Comparison of ENCODE assay signal across 26 mouse cellular contexts in the genomic region with DNA sequence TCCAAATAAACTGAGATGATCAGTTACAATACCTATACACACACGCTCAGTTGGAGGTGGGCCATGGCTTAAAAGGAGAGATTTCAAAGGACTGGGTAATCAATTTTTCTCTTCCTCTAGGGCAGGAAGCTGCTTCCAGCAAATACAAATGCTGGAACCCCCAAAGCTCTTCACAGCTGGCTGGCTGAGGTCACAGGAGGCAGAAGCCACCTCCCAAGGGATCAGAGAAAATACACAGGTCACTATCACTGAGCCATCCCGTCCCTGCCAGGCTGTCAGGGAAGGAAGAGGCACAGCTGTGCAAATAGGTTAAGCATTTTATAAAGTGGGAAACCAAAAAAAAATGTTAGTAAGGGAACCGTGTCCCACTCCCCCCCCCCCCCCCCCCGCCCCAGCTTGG.
DNase-seq lines count a peak whose midpoint lies in the region; ATAC-seq and TF ChIP-seq lines count a peak whose summit lies in the region.
"Had no signal": no experiment of that assay in that cellular context is flagged by ENCODE, and none has a peak within 500 bp of the region (broad histone marks: within the 10 kb centered on the region; RNA-seq: fewer than 3 reads in every experiment).

No protein-coding gene starts in this region.

- no peak overlapping the region for H3K4me3 ChIP-seq in hindbrain, embryonic 11.5 days (ENCODE audit: low read depth, low read length)
- no peak overlapping the region for H3K4me3 ChIP-seq in hindbrain, embryonic 12.5 days
- H3K4me3 ChIP-seq in layer of hippocampus, adult 2 months, result no peak overlapping the region
- no peak overlapping the region for H3K4me3 ChIP-seq in neural tube, embryonic 11.5 days (ENCODE audit: low read depth, low read length)
- H3K4me3 ChIP-seq: embryonic facial prominence, embryonic 12.5 days; hindbrain, embryonic 10.5 days; liver, embryonic 12.5 days; megakaryocyte, embryonic 14.5 days; stomach, embryonic 15.5 days had no signal

- no peaks in the 10 kb centered on the region for H3K36me3 ChIP-seq in hindbrain, embryonic 11.5 days (ENCODE audit: control insufficient read depth, insufficient read depth, low read length)
- H3K36me3 ChIP-seq in hindbrain, embryonic 12.5 days, result no peaks in the 10 kb centered on the region
- H3K36me3 ChIP-seq in neural tube, embryonic 11.5 days (ENCODE audit: control insufficient read depth, insufficient read depth, low read length), result no peaks in the 10 kb centered on the region
- H3K36me3 ChIP-seq: embryonic facial prominence, embryonic 12.5 days; hindbrain, embryonic 10.5 days; liver, embryonic 12.5 days; stomach, embryonic 15.5 days had no signal

- TF ChIP-seq CTCF in layer of hippocampus, adult 2 months (conservative IDR thresholded peaks at IDR 0.05), result no peak

- H3K27me3 ChIP-seq in hindbrain, embryonic 11.5 days (ENCODE audit: control insufficient read depth, insufficient read depth, low read length), result no peaks in the 10 kb centered on the region
- H3K27me3 ChIP-seq in hindbrain, embryonic 12.5 days, result no peaks in the 10 kb centered on the region
- H3K27me3 ChIP-seq in neural tube, embryonic 11.5 days (ENCODE audit: control insufficient read depth, insufficient read depth, low read length), result no peaks in the 10 kb centered on the region
- H3K27me3 ChIP-seq: embryonic facial prominence, embryonic 12.5 days; liver, embryonic 12.5 days; megakaryocyte, embryonic 14.5 days; stomach, embryonic 15.5 days had no signal

- ATAC-seq in hindbrain, embryonic 11.5 days (ENCODE audit: low FRiP score), result no peak
- no peak for ATAC-seq in hindbrain, embryonic 12.5 days (ENCODE audit: low FRiP score)
- no peak for ATAC-seq in neural tube, embryonic 11.5 days (ENCODE audit: insufficient read depth, low FRiP score, low TSS enrichment)
- ATAC-seq in inflammation-experienced regulatory T-cells, adult 6 months, result no peak
- ATAC-seq: forebrain, embryonic 14.5 days; hindbrain, postnatal 0 days; intestine, embryonic 16.5 days; liver, embryonic 12.5 days; liver, postnatal 0 days had no signal

- H3K27ac ChIP-seq in hindbrain, embryonic 11.5 days (ENCODE audit: low read depth, low read length), result no peak overlapping the region
- H3K27ac ChIP-seq in hindbrain, embryonic 12.5 days, result no peak overlapping the region
- 0 out of 2 replicates have a peak overlapping the region, but pooled peaks have one; percentile 18 for H3K27ac ChIP-seq in layer of hippocampus, adult 2 months
- 0 out of 2 replicates have a peak overlapping the region, but pooled peaks have one; percentile 27 for H3K27ac ChIP-seq in neural tube, embryonic 11.5 days (ENCODE audit: low read depth, low read length)
- H3K27ac ChIP-seq: embryonic facial prominence, embryonic 12.5 days; hindbrain, embryonic 10.5 days; hindbrain, postnatal 0 days; kidney, postnatal 0 days; liver, embryonic 12.5 days; stomach, embryonic 15.5 days had no signal

- H3K9ac ChIP-seq in hindbrain, embryonic 11.5 days (ENCODE audit: low read depth, low read length), result no peak overlapping the region
- H3K9ac ChIP-seq in hindbrain, embryonic 12.5 days, result no peak overlapping the region
- H3K9ac ChIP-seq in neural tube, embryonic 11.5 days (ENCODE audit: low read length), result no peak overlapping the region
- H3K9ac ChIP-seq: embryonic facial prominence, embryonic 12.5 days; liver, embryonic 12.5 days; liver, postnatal 0 days; stomach, embryonic 15.5 days had no signal

- WGBS in hindbrain, embryonic 11.5 days, result 44% methylated on average over 4 of the region's 4 CpGs
- whole genome bisulfite sequencing in hindbrain, embryonic 12.5 days, result 36% methylated on average over 3 of the region's 4 CpGs
- 28% methylated on average over 3 of the region's 4 CpGs for WGBS in neural tube, embryonic 11.5 days

- no peak overlapping the region for H3K4me2 ChIP-seq in hindbrain, embryonic 11.5 days (replicated peaks; ENCODE audit: low read depth, low read length)
- H3K4me2 ChIP-seq in hindbrain, embryonic 12.5 days (replicated peaks), result no peak overlapping the region
- H3K4me2 ChIP-seq in neural tube, embryonic 11.5 days (ENCODE audit: low read depth), result no peak overlapping the region
- H3K4me2 ChIP-seq: embryonic facial prominence, embryonic 12.5 days; liver, embryonic 12.5 days; stomach, embryonic 15.5 days had no signal

- peak; percentile 43 for DNase-seq in hindbrain, embryonic 11.5 days (ENCODE audit: low spot score)
- DNase-seq in layer of hippocampus, adult 2 months (ENCODE audit: low spot score in 2 of 2), result no peak
- no peak for DNase-seq in layer of hippocampus, postnatal 25 days (ENCODE audit: extremely low spot score in 1 of 2, low spot score in 1 of 2)
- DNase-seq in neural tube, embryonic 11.5 days (ENCODE audit: low spot score), result no peak
- DNase-seq in neural tube, embryonic 10.5 days (ENCODE audit: extremely low spot score, low spot score), result no peak
- DNase-seq in cerebellum, adult 9-11 months, result no peak
- DNase-seq: adrenal gland, postnatal 25 days; cerebellum, adult 11-12 months; cerebellum, postnatal 10 days; gastrocnemius, postnatal 14 days; heart, postnatal 14 days; left cerebral cortex, postnatal 4 days; liver, postnatal 0 days; lung, postnatal 4 days; right cerebral cortex, postnatal 25 days had no signal

- no peaks in the 10 kb centered on the region for H3K4me1 ChIP-seq in hindbrain, embryonic 11.5 days (replicated peaks; ENCODE audit: control insufficient read depth, insufficient read depth, low read length)
- peaks cover 43% of the 10 kb centered on the region for H3K4me1 ChIP-seq in hindbrain, embryonic 12.5 days
- H3K4me1 ChIP-seq in neural tube, embryonic 11.5 days (ENCODE audit: control insufficient read depth, insufficient read depth, low read length), result 0 out of 2 replicates have a peak, but pooled peaks cover 7% of the 10 kb centered on the region
- H3K4me1 ChIP-seq: megakaryocyte, embryonic 14.5 days had no signal

- no peaks in the 10 kb centered on the region for H3K9me3 ChIP-seq in hindbrain, embryonic 11.5 days (ENCODE audit: control insufficient read depth, low read length)
- H3K9me3 ChIP-seq in hindbrain, embryonic 12.5 days (replicated peaks), result no peaks in the 10 kb centered on the region
- H3K9me3 ChIP-seq in neural tube, embryonic 11.5 days (ENCODE audit: control insufficient read depth, low read length), result no peaks in the 10 kb centered on the region
- H3K9me3 ChIP-seq: embryonic facial prominence, embryonic 12.5 days; hindbrain, embryonic 10.5 days; liver, embryonic 12.5 days; stomach, embryonic 15.5 days had no signal

Comparison
In these comparisons a context has a peak if more than half of its experiments do, and no peak if none do; other contexts are left out.
1. H3K27ac ChIP-seq: peak in layer of hippocampus, adult 2 months (single experiment) and neural tube, embryonic 11.5 days (single experiment); none in hindbrain, embryonic 11.5 days (single experiment) and hindbrain, embryonic 12.5 days (single experiment).